Mouse (Mus musculus) liver, adult 2 months (tissue): ENCODE measurements around the gene Slc46a1. TPM values are rescaled to one million over a fixed set of nuclear protein-coding genes. Genes with fewer than 3 reads are reported as not detected.

Experiments used
- DNase-seq: peaks from one replicate; pipeline ENCODE4 v3.0.0-alpha.2; 2011; ENCODE audit warnings: low read depth, low spot score; ENCODE audit errors: extremely low read depth
- H3K27ac ChIP-seq: fragments of 200-500 bp; replicated peaks from 2 replicates; pipeline ENCODE4 v1.5.1; 2012; ENCODE audit warnings: low read depth, mild to moderate bottlenecking, control low read depth, inconsistent platforms, low read length; ENCODE audit not compliant: insufficient read depth
- H3K27me3 ChIP-seq: fragments of 200-500 bp; 2 replicates; pipeline ENCODE4 v1.6.1; 2012; ENCODE audit warnings: mild to moderate bottlenecking, moderate library complexity, low read length, inconsistent platforms; ENCODE audit not compliant: control insufficient read depth, insufficient read depth
- H3K36me3 ChIP-seq: fragments of 200-500 bp; 2 replicates; pipeline ENCODE4 v1.6.1; 2012; ENCODE audit warnings: low read length, inconsistent platforms; ENCODE audit not compliant: control insufficient read depth, insufficient read depth
- H3K4me1 ChIP-seq: fragments of 200-500 bp; 2 replicates; pipeline ENCODE4 v1.6.1; 2011; ENCODE audit warnings: low read length; ENCODE audit not compliant: control insufficient read depth, insufficient read depth
- H3K4me3 ChIP-seq: fragments of 200-500 bp; 2 replicates; pipeline ENCODE4 v1.5.1; 2011; ENCODE audit warnings: low read depth, mild to moderate bottlenecking, control low read depth, low read length, moderate library complexity; ENCODE audit not compliant: insufficient read depth
- H3K79me2 ChIP-seq: fragments of 200-500 bp; 2 replicates; pipeline ENCODE4 v1.6.1; 2012; ENCODE audit warnings: inconsistent platforms, mild to moderate bottlenecking, low read length, moderate library complexity; ENCODE audit not compliant: control insufficient read depth, insufficient read depth
- H3K9ac ChIP-seq: fragments of 200-500 bp; 2 replicates; pipeline ENCODE4 v1.6.1; 2012; ENCODE audit warnings: low read depth, mild to moderate bottlenecking, control low read depth, inconsistent platforms, low read length
- CTCF ChIP-seq: fragments of 200-500 bp; IDR thresholded peaks from 2 replicates; pipeline ENCODE4 v1.5.1; 2011; ENCODE audit warnings: low read depth, low read length, control low read depth
- POLR2A ChIP-seq: fragments of 200-500 bp; IDR thresholded peaks from 2 replicates; pipeline ENCODE4 v1.6.1; 2011; ENCODE audit warnings: low read length, control low read depth; ENCODE audit not compliant: insufficient read depth; ENCODE audit errors: extremely low read depth
- WGBS: fragments of 180-500 bp; shearing (Covaris S2); methylation state at CpG from one replicate; pipeline ENCODE4 v1.1.7; 2018; 5-methylcytosine and 5-hydroxymethylcytosine counted together
- polyA plus RNA-seq: library from polyadenylated mRNA; depleted of rRNA; stranded (reverse); fragments of >200 nt; gene quantifications from 2 replicates; pipeline ENCODE4 v1.2.3, GENCODE M21; 2012
- total RNA-seq: library from RNA; depleted of rRNA; stranded (reverse); fragments of >200 nt; gene quantifications from 2 replicates; pipeline ENCODE4 v1.2.3, GENCODE M21; 2014

Slc46a1 gene
- total and polyA plus RNA-seq, 2 experiments, result 36.2 to 146 TPM

DNA sequence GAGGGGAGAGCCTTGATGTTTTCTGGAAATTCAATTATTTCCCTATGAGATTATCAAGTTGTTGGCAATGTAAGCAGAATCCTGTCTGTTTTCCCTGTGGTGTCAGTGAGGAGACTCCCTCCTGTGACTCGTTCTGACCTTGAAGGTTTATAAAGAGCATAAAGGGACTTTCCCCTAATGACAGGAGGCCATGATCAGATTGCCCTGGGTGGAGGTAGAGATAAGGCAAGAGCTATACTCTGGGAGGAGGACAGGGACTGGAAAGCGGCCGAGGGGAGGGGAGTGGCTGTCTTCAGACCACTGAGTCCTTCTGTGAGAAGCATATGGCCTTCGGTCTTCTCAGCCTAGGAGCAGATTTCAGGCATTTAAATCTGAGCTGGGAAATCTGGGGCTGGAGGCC lies 31.4 kb upstream of the Slc46a1 start:
- no peak overlapping the region for H3K9ac ChIP-seq
- H3K27ac ChIP-seq, result no peak overlapping the region
- H3K36me3 ChIP-seq, result no peaks in the 10 kb centered on the region
- H3K4me1 ChIP-seq, result no peaks in the 10 kb centered on the region
- H3K27me3 ChIP-seq, result no peaks in the 10 kb centered on the region
- DNase-seq, result no peak
- no peaks in the 10 kb centered on the region for H3K79me2 ChIP-seq
- TF ChIP-seq POLR2A (no peak), CTCF (no peak)
- H3K4me3 ChIP-seq, result no peak overlapping the region
- WGBS, result 75% methylated on average over 4 of the region's 4 CpGs

DNA sequence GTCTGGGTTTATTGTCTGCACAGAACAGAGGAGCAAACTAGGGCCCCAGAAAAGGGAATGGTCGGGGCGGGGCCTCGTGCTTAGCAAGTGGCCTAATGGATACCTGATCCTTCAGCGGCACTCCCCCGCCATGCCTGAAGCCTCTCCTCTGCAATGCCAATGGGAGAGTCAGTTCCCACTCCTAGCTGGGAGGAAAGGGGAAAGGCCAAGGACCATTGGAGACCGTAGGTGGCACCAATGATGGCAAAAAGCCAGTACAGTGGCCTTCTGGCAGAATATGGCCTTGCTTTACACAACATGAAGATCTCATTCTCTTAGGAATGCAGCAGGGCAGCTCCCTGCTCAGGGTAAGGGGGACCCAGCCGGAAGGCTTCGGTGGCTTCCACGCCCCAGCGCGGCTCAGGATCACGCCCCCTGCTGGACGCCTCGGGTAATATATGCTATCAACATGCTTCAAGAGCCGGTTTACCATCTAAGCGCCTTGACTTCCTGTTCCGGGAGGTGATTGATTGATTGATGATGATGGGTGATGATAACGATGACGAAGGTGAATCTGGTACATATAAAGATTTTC lies 29.6 kb upstream of the Slc46a1 start:
- H3K27me3 ChIP-seq, result no peaks in the 10 kb centered on the region
- H3K4me3 ChIP-seq, result no peak overlapping the region
- TF ChIP-seq POLR2A (no peak), CTCF (peak; percentile 71)
- WGBS, result 18% methylated on average over 19 of the region's 19 CpGs
- H3K36me3 ChIP-seq, result no peaks in the 10 kb centered on the region
- DNase-seq, result no peak
- no peak overlapping the region for H3K9ac ChIP-seq
- no peaks in the 10 kb centered on the region for H3K79me2 ChIP-seq
- no peak overlapping the region for H3K27ac ChIP-seq
- H3K4me1 ChIP-seq, result no peaks in the 10 kb centered on the region

GRCm38 (mm10) chr11:78437182-78437581 lies 28.3 kb upstream of the Slc46a1 start:
- Histone ChIP-seq H3K9ac (no peak overlapping the region), H3K4me1 (no peaks in the 10 kb centered on the region), H3K27me3 (no peaks in the 10 kb centered on the region), H3K4me3 (no peak overlapping the region), H3K27ac (no peak overlapping the region), H3K36me3 (no peaks in the 10 kb centered on the region), H3K79me2 (no peaks in the 10 kb centered on the region)
- WGBS, result 72% methylated on average over 7 of the region's 7 CpGs
- TF ChIP-seq CTCF (no peak), POLR2A (no peak)
- no peak for DNase-seq

DNA sequence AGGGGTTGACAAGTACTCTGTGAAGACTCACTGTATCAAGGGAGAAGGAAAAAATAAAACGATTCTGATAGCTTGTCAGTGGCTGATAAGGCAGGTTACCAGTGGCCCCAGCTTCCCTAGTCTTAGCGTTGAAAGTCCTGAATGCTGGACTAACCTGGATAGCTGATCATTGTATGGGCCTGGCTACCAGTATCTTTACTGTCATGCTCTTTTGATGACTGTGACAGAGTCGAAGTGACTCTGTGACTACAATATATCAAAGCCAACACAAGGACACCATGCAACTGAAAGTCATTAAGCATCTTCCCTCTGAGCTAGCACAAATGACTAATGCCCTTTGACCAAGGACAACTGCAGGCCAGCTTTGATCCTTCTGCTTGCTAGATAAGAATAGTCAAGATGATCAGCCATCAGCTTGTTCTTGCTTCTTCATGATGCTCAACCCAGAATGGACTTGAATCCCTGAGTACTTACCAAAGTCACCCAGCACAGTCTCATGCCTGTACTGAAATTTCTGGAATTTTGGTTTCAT lies 27.0 kb upstream of the Slc46a1 start:
- Histone ChIP-seq H3K27ac (no peak overlapping the region), H3K9ac (no peak overlapping the region), H3K79me2 (no peaks in the 10 kb centered on the region), H3K36me3 (no peaks in the 10 kb centered on the region), H3K4me1 (no peaks in the 10 kb centered on the region), H3K4me3 (no peak overlapping the region), H3K27me3 (no peaks in the 10 kb centered on the region)
- 67% methylated on average over 3 of the region's 3 CpGs for WGBS
- TF ChIP-seq CTCF (no peak), POLR2A (no peak)
- no peak for DNase-seq

- Histone ChIP-seq H3K9ac (no peak overlapping the region), H3K27me3 (no peaks in the 10 kb centered on the region), H3K4me3 (no peak overlapping the region), H3K79me2 (no peaks in the 10 kb centered on the region), H3K36me3 (no peaks in the 10 kb centered on the region), H3K4me1 (no peaks in the 10 kb centered on the region), H3K27ac (no peak overlapping the region)
- DNase-seq, result no peak
- WGBS, result 85% methylated on average over 5 of the region's 5 CpGs
- TF ChIP-seq POLR2A, result no peak
Observed at GRCm38 (mm10) chr11:78443115-78443514, 22.4 kb upstream of the Slc46a1 start.

DNA sequence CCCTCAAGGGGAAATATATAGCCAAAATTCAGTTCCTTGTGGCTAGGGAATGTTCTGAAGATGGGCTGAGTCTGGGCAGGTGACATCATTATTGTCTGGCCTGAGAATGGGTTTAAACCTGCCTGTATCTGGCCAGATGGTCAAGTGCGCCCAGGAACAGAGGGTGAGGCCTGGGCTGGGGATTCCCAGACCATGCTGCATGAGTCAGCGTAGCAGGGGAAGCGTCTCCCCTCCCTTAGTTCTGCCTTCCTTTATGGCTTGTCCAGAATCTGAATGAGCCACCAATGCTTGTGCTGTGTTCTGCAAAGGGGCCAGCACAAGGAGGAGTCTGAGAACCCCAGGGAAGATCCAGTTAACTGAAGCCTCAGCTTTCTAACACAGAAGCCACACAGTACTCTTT lies 18.3 kb upstream of the Slc46a1 start:
- H3K9ac ChIP-seq, result no peak overlapping the region
- no peak overlapping the region for H3K4me3 ChIP-seq
- WGBS, result 90% methylated on average over 3 of the region's 3 CpGs
- DNase-seq, result no peak
- no peak for TF ChIP-seq POLR2A
- TF ChIP-seq CTCF, result no peak
- H3K27me3 ChIP-seq, result no peaks in the 10 kb centered on the region
- no peaks in the 10 kb centered on the region for H3K4me1 ChIP-seq
- no peaks in the 10 kb centered on the region for H3K36me3 ChIP-seq
- no peak overlapping the region for H3K27ac ChIP-seq
- no peaks in the 10 kb centered on the region for H3K79me2 ChIP-seq
